Mouse (Mus musculus) adipose tissue, adult 10 weeks (tissue): Measurements from ENCODE around the gene Rhox1. TPM values are rescaled to one million over a fixed set of nuclear protein-coding genes. Genes with fewer than 3 reads are reported as not detected.

Source experiments
- polyA plus RNA-seq: library from polyadenylated mRNA; stranded (reverse); fragments of 350-450 nt; fragmentation: Illumina TruSeq; extraction: RNeasy Lipid Tissue Mini Kit (QIAGEN cat#74804); gene quantifications from one replicate; pipeline ENCODE4 v1.2.3, GENCODE M21; 2014; ENCODE audit warnings: low read depth, low replicate concordance

Gene Rhox1
- polyA plus RNA-seq: not detected

DNA sequence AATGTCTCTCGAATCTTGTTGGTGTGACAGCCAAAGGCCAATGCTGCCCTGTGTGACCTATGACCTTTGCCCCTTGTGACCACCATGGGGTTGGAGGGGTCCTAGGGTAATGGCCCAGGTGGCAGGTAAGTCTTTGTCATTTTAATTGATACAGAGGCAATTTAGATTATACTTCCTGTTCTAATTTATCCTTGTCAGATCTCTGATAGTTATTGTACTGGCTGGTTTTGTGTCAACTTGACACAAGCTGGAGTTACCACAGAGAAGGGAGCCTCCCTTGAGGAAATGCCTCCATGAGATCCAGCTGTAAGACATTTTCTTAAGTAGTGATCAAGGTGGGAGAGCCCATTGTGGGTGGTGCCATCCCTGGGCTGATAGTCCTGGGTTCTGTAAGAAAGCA, at the start of gene Rhox1:
TSS of gene Rhox1 (minus strand) at position 101 of the 400 bp plus-strand sequence.

GRCm38 (mm10) chrX:37265038-37265437, 43.0 kb upstream of the Rhox1 start, which contains the start of gene Rhox4a:
Gene Rhox4a (plus strand): TSS chrX:37265338.

DNA sequence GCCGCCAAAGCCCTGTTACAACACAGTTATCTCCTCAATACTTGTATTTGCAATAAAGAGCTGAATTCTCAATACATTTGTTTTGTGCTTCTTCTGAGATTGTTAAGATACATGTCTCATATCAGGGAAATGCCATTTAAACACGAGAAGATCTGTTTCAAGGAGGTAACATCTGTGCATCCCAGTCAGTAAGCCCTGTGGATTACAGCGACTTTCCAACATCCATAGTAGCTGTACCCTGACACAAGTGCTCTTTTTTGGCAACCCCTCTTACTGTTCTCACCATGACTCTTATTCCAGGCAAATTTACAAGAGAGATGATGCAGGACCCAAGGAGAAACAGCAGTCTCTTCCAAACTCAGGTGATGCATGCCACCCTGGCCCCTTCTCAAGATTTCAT, 27.6 kb upstream of the Rhox1 start, which contains the start of gene Rhox3a:
TSS of gene Rhox3a (plus strand) at position 301 of the 400 bp plus-strand sequence.

GRCm38 (mm10) chrX:37244676-37245075, 22.6 kb upstream of the Rhox1 start, which contains the start of gene Rhox2a:
Gene Rhox2a (plus strand): TSS chrX:37244976.

GRCm38 (mm10) chrX:37210941-37211340, 11.1 kb downstream of the Rhox1 start, which contains the start of gene Gm9:
Gene Gm9 (minus strand): TSS chrX:37211041.

DNA sequence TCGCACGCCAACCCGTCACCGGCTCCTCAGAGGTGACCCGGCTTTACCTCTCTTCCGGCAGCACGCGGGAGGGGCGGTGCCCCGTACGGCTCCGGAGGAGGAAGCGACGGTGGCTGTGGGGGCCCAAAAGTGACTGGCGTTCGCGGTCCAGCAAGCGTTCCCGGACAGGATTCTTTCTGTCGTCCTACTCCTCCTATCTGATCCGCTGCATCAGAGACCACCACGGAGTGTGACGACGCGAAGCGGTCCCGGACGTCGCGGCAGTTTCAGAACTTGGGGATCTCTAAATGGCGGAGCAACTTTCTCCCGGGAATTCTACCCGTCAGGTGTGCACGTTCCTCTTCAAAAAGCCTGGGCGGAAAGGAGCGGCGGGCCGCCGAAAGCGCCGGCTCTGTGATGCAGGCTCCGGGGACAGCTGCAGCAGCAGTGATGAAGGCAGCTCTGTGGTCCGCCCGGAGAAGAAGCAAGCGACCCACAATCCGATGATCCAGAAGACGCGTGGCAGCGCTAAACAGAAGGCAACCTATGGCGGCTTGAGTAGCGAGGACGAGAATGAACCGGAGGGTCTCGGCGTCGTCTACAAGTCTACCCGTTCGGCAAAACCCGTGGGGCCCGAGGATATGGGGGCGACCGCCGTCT, 30.8 kb downstream of the Rhox1 start, which contains the start of the genes Ndufa1 and Rnf113a1:
TSS of gene Ndufa1 (minus strand) at position 59 of the 639 bp plus-strand sequence.
TSS of gene Rnf113a1 (plus strand) at position 141 of the 639 bp plus-strand sequence.

GRCm38 (mm10) chrX:37168742-37169141, 53.3 kb downstream of the Rhox1 start, which contains the start of gene Akap14:
Gene Akap14 (minus strand): TSS chrX:37168842.

Other genes starting within 250 kb of the Rhox1 start
- 6.1 TPM for gene Sept6, start 230.5 kb downstream of the Rhox1 start, polyA plus RNA-seq
- gene Sowahd, start 173.4 kb downstream of the Rhox1 start, polyA plus RNA-seq: 0.32 TPM
- 676 TPM for gene Rpl39, start 136.9 kb downstream of the Rhox1 start, polyA plus RNA-seq
- gene Upf3b, start 111.9 kb downstream of the Rhox1 start, polyA plus RNA-seq: 35.6 TPM
- 9.2 TPM for gene Nkap, start 95.5 kb downstream of the Rhox1 start, polyA plus RNA-seq
- 0.27 TPM for gene Akap14, start 53.4 kb downstream of the Rhox1 start, polyA plus RNA-seq
- gene Ndufa1, start 31.1 kb downstream of the Rhox1 start, polyA plus RNA-seq: 548 TPM
- 2.7 TPM for gene Rnf113a1, start 31.0 kb downstream of the Rhox1 start, polyA plus RNA-seq
- gene Gm9, start 11.2 kb downstream of the Rhox1 start, polyA plus RNA-seq: not detected
- gene Rhox2a, start 22.7 kb upstream of the Rhox1 start, polyA plus RNA-seq: not detected
- not detected for gene Rhox3a, start 27.7 kb upstream of the Rhox1 start, polyA plus RNA-seq
- gene Rhox4a, start 43.1 kb upstream of the Rhox1 start, polyA plus RNA-seq: not detected
- gene Rhox3a2, start 157.8 kb upstream of the Rhox1 start, polyA plus RNA-seq: not detected
- gene Rhox4a2, start 168.6 kb upstream of the Rhox1 start, polyA plus RNA-seq: not detected
- gene Rhox2b, start 189.8 kb upstream of the Rhox1 start, polyA plus RNA-seq: not detected
- not detected for gene Rhox4b, start 210.2 kb upstream of the Rhox1 start, polyA plus RNA-seq
- not detected for gene Rhox2c, start 231.4 kb upstream of the Rhox1 start, polyA plus RNA-seq
- gene Rhox3c, start 236.3 kb upstream of the Rhox1 start, polyA plus RNA-seq: not detected